Mouse (Mus musculus) kidney, embryonic 14.5 days (tissue): ENCODE measurements at regions not wholly inside any gene's neighbourhood (a gene's known extent, or its start where the extent isn't known, plus 50 kb on each side); places are given as distances from the start of the nearest gene placed in this dataset.

Experiments
- ATAC-seq: fragments of 200-750 bp; cut with Nextera tagmentation; 2 replicates; pipeline ENCODE4 v1.8.0; 2017; ENCODE audit warnings: moderate number of reproducible peaks, mild to moderate bottlenecking, moderate TSS enrichment, moderate library complexity; ENCODE audit not compliant: low FRiP score, low TSS enrichment
- H3K27ac ChIP-seq: fragments of 300-500 bp; sonication (generic); 2 replicates; pipeline ENCODE4 v1.5.1; 2014; ENCODE audit warnings: low read depth, mild to moderate bottlenecking, low read length, moderate library complexity, mixed read lengths
- H3K27me3 ChIP-seq: fragments of 300-500 bp; sonication (generic); 2 replicates; pipeline ENCODE4 v1.6.1; 2014; ENCODE audit warnings: mild to moderate bottlenecking, low read length; ENCODE audit not compliant: control insufficient read depth, insufficient read depth
- H3K36me3 ChIP-seq: fragments of 300-500 bp; sonication (generic); 2 replicates; pipeline ENCODE4 v1.6.1; 2014; ENCODE audit warnings: low read length, mixed read lengths; ENCODE audit not compliant: control insufficient read depth, insufficient read depth
- H3K4me1 ChIP-seq: fragments of 300-500 bp; sonication (generic); 2 replicates; pipeline ENCODE4 v1.6.1; 2014; ENCODE audit warnings: low read length, mixed read lengths; ENCODE audit not compliant: control insufficient read depth, insufficient read depth
- H3K4me2 ChIP-seq: fragments of 300-500 bp; sonication (generic); replicated peaks from 2 replicates; pipeline ENCODE4 v1.6.1; 2014; ENCODE audit warnings: low read depth, mild to moderate bottlenecking, low read length
- H3K4me3 ChIP-seq: fragments of 300-500 bp; sonication (generic); 2 replicates; pipeline ENCODE4 v1.5.1; 2014; ENCODE audit warnings: mild to moderate bottlenecking, low read length
- H3K9ac ChIP-seq: fragments of 300-500 bp; sonication (generic); 2 replicates; pipeline ENCODE4 v1.6.1; 2014; ENCODE audit warnings: low read depth, mild to moderate bottlenecking, low read length, moderate library complexity
- H3K9me3 ChIP-seq: fragments of 300-500 bp; sonication (generic); 2 replicates; pipeline ENCODE4 v1.6.1; 2016; ENCODE audit warnings: low read length; ENCODE audit not compliant: control insufficient read depth
- WGBS: fragments of 180-500 bp; shearing (Covaris S2); extraction: QIAGEN DNeasy Blood & Tissue Kit; methylation state at CpG from one replicate; pipeline ENCODE4 v1.1.7; 2014; 5-methylcytosine and 5-hydroxymethylcytosine counted together

- no peak overlapping the region for H3K4me3 ChIP-seq
- H3K27me3 ChIP-seq = no peaks in the 10 kb centered on the region
- no peaks in the 10 kb centered on the region for H3K36me3 ChIP-seq
- H3K4me1 ChIP-seq = no peaks in the 10 kb centered on the region
- no peak overlapping the region for H3K9ac ChIP-seq
- H3K27ac ChIP-seq = no peak overlapping the region
- no peak overlapping the region for H3K4me2 ChIP-seq
- WGBS = 83% methylated on average over 7 of the region's 7 CpGs
- no peaks in the 10 kb centered on the region for H3K9me3 ChIP-seq
- ATAC-seq = no peak
These were observed 181.0 kb downstream of the Plpp3 start for GRCm38 (mm10) chr4:105338131-105338530.

- Histone ChIP-seq H3K27me3 (no peaks in the 10 kb centered on the region), H3K4me2 (no peak overlapping the region), H3K9ac (no peak overlapping the region), H3K4me3 (no peak overlapping the region), H3K27ac (no peak overlapping the region), H3K4me1 (no peaks in the 10 kb centered on the region), H3K36me3 (no peaks in the 10 kb centered on the region), H3K9me3 (no peaks in the 10 kb centered on the region)
- ATAC-seq = no peak
- WGBS = 54% methylated on average over 7 of the region's 7 CpGs
These were observed 181.7 kb downstream of the Plpp3 start for GRCm38 (mm10) chr4:105338861-105339260.

- Histone ChIP-seq H3K9me3 (no peaks in the 10 kb centered on the region), H3K4me2 (no peak overlapping the region), H3K27ac (no peak overlapping the region), H3K36me3 (no peaks in the 10 kb centered on the region), H3K4me1 (no peaks in the 10 kb centered on the region), H3K4me3 (no peak overlapping the region), H3K9ac (no peak overlapping the region), H3K27me3 (no peaks in the 10 kb centered on the region)
- 31% methylated on average over 7 of the region's 7 CpGs for WGBS
- ATAC-seq = no peak
These were observed 184.1 kb downstream of the Plpp3 start for GRCm38 (mm10) chr4:105341274-105341673.

GRCm38 (mm10) chr4:105346846-105347245, 189.7 kb downstream of the Plpp3 start:
- no peaks in the 10 kb centered on the region for H3K27me3 ChIP-seq
- no peak overlapping the region for H3K4me2 ChIP-seq
- H3K36me3 ChIP-seq = no peaks in the 10 kb centered on the region
- H3K27ac ChIP-seq = no peak overlapping the region
- no peak overlapping the region for H3K4me3 ChIP-seq
- H3K9me3 ChIP-seq = no peaks in the 10 kb centered on the region
- peaks cover 7% of the 10 kb centered on the region; the same call in 1 of the 2 replicates for H3K4me1 ChIP-seq
- no peak overlapping the region for H3K9ac ChIP-seq
- no peak for ATAC-seq
- WGBS = 83% methylated on average over 8 of the region's 8 CpGs

- Histone ChIP-seq H3K27ac (no peak overlapping the region), H3K9me3 (no peaks in the 10 kb centered on the region), H3K4me3 (no peak overlapping the region), H3K36me3 (no peaks in the 10 kb centered on the region), H3K27me3 (no peaks in the 10 kb centered on the region), H3K4me1 (peaks cover 7% of the 10 kb centered on the region; the same call in 1 of the 2 replicates), H3K4me2 (no peak overlapping the region), H3K9ac (no peak overlapping the region)
- ATAC-seq = peak; percentile 90
- WGBS = 13% methylated on average over 8 of the region's 8 CpGs
These were observed 190.8 kb downstream of the Plpp3 start for GRCm38 (mm10) chr4:105347911-105348310.

- H3K36me3 ChIP-seq = no peaks in the 10 kb centered on the region
- H3K4me2 ChIP-seq = no peak overlapping the region
- H3K4me3 ChIP-seq = no peak overlapping the region
- H3K27ac ChIP-seq = no peak overlapping the region
- H3K9me3 ChIP-seq = no peaks in the 10 kb centered on the region
- 85% methylated on average over 8 of the region's 8 CpGs for WGBS
- ATAC-seq = no peak
- no peaks in the 10 kb centered on the region for H3K27me3 ChIP-seq
- H3K9ac ChIP-seq = no peak overlapping the region
- peaks cover 7% of the 10 kb centered on the region; the same call in 1 of the 2 replicates for H3K4me1 ChIP-seq
These were observed 192.4 kb downstream of the Plpp3 start for GRCm38 (mm10) chr4:105349316-105350207.

- H3K9ac ChIP-seq = no peak overlapping the region
- WGBS = 51% methylated on average over 7 of the region's 7 CpGs
- ATAC-seq = no peak
These were observed 195.2 kb downstream of the Plpp3 start for GRCm38 (mm10) chr4:105352342-105352741.

GRCm38 (mm10) chr4:105352953-105353352, 195.8 kb downstream of the Plpp3 start:
- no peak overlapping the region for H3K4me3 ChIP-seq
- no peak overlapping the region for H3K4me2 ChIP-seq
- no peak overlapping the region for H3K27ac ChIP-seq
- no peaks in the 10 kb centered on the region for H3K9me3 ChIP-seq
- H3K9ac ChIP-seq = no peak overlapping the region
- no peaks in the 10 kb centered on the region for H3K36me3 ChIP-seq
- whole genome bisulfite sequencing = 63% methylated on average over 3 of the region's 3 CpGs
- H3K27me3 ChIP-seq = no peaks in the 10 kb centered on the region
- ATAC-seq = no peak
- 0 out of 2 replicates have a peak, but pooled peaks cover 7% of the 10 kb centered on the region for H3K4me1 ChIP-seq

More at GRCm38 (mm10) chr4:105352342-105352741, 195.2 kb downstream of the Plpp3 start:
- Histone ChIP-seq H3K27ac (no peak overlapping the region), H3K4me2 (no peak overlapping the region), H3K4me3 (no peak overlapping the region), H3K9me3 (no peaks in the 10 kb centered on the region), H3K36me3 (no peaks in the 10 kb centered on the region), H3K27me3 (no peaks in the 10 kb centered on the region), H3K4me1 (peaks cover 7% of the 10 kb centered on the region; the same call in 1 of the 2 replicates)

- Histone ChIP-seq H3K9me3 (no peaks in the 10 kb centered on the region), H3K36me3 (no peaks in the 10 kb centered on the region), H3K27ac (no peak overlapping the region), H3K9ac (no peak overlapping the region), H3K4me1 (0 out of 2 replicates have a peak, but pooled peaks cover 7% of the 10 kb centered on the region), H3K27me3 (no peaks in the 10 kb centered on the region), H3K4me2 (no peak overlapping the region), H3K4me3 (no peak overlapping the region)
- WGBS = 77% methylated on average over 8 of the region's 8 CpGs
- ATAC-seq = no peak
These were observed 196.9 kb downstream of the Plpp3 start for GRCm38 (mm10) chr4:105354097-105354496.
